Mouse (Mus musculus): ENCODE measurements at regions not wholly inside any gene's neighbourhood (a gene's known extent, or its start where the extent isn't known, plus 50 kb on each side); places are given as distances from the start of the nearest gene placed in this dataset.

DNA sequence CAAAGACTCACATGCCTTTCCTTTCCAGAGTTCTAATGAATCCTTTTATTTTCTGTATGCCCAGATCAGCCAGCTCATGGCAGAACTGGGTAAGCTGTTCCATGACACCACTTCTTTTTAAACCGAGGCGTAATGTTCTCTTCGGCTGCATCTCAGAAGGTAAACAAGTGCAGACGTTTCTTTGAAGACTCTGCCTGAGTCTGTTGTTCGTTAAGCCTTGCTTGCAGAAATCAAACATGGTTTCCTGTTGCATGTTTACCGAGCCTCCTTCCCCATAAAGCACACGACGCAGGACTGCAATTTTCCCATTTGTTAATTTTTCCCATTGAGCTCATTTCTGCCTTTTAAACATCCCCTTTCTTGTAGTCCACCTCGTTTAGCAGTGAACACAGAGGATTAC, 106.6 kb upstream of the Arglu1 start:
- DNase-seq (ENCODE audit: extremely low spot score, low read depth, low spot score) = no peak

DNA sequence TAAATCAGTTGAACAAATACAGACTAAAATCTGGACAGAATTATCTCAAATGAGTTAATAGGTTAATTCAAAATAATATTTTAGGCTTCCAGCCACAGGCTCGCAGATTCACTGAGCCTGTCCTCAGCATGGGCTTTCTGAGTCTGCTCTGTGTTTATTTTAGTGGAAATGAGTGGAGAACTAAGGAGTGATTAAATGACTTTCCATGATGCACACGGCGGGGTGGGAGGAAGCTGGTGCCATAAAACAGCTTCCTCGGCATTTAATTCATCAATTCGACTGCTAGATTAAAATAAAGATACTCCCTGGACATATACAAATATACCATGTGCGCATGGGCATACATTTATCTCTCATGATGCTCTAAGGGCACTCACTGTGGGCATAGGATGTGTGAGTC, 104.4 kb upstream of the Arglu1 start:
- DNase-seq (ENCODE audit: extremely low spot score, low read depth, low spot score) = no peak

DNA sequence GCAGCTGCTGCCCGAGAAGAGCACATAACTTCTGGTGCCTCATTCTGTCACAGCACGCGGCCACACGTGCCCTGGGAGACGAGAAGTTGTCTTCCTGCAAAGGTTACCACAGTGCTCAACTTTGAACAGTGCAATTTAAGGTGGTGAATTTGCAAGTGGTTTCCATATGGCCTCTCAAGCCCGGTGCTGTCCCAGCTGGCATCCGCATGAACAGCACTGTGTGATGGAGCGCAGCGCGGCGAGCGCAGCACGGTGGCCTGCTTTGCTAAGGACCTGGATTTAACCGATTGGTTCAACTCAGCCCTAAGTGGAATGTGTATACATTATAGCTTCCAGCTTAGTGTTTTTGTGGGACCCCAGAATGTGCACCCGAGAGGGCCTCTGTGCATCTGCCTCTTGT, 89.6 kb upstream of the Arglu1 start:
- no peak for DNase-seq (ENCODE audit: extremely low spot score, low read depth, low spot score)

DNA sequence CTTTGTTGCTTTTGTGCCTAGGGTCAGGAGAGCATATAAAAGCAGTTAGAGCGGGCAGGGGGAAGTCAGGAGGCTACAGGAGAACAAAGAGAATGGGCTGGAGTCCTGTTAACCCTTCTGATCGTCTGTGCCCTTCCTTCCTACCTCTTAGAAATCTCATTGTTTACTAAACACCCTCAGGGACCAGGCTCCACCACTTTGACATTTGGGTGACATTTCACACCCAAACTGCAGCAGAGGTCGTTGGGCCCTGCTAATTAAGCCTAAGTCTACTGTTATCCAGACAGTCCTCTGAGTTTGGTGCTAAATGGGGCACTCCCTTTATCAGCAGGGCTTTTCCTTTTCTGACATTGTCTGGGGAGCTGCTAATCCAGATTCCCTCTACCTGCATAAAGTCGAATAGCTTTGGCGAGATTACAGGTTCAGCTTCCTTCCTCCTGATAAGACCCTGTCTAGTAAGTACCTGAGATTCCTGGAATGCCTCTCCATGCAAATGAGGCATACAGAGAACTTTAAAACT, 84.2 kb upstream of the Arglu1 start:
- DNase-seq (ENCODE audit: extremely low spot score, low read depth, low spot score) = no peak

DNA sequence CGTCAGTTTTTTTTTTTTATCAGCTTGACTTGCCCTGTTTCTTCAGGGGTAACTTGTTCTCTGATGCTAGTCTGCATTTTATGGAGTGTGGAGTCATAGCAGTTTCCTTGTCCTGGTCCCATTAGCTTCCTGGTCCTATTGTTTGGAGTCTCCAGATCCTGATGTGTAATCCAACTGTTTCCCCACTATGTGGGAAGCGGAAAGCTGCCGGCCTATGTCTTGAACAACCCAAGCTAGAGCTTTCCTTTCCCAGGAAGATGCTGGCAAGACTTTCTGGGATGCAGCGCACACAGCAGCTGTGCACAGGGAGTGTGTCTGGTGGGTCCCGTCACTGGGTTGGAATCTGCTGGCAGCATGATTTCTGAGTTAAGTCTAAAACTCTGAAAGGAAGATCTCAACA, 82.1 kb upstream of the Arglu1 start:
- DNase-seq (ENCODE audit: extremely low spot score, low read depth, low spot score) = no peak

DNA sequence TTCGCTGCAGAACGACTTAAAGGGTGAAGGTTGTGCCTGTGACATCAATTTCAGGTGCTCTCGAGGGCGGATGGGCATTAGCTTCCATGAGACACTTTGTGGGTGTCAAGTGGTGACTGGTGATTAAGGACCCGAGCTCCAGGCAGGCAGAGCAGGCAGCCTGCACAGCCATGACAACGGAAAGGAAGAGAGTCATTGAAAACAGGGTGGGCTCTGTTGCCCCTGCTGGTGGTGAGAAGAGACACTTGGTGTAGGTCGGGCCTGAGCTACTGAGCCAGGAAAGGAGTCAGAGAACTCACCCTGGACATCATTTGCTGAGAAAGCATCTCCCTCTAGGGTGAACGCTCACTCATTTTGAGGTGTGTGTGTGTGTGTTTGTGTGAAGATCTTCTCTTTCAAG, 80.1 kb upstream of the Arglu1 start:
- no peak for DNase-seq (ENCODE audit: extremely low spot score, low read depth, low spot score)

DNA sequence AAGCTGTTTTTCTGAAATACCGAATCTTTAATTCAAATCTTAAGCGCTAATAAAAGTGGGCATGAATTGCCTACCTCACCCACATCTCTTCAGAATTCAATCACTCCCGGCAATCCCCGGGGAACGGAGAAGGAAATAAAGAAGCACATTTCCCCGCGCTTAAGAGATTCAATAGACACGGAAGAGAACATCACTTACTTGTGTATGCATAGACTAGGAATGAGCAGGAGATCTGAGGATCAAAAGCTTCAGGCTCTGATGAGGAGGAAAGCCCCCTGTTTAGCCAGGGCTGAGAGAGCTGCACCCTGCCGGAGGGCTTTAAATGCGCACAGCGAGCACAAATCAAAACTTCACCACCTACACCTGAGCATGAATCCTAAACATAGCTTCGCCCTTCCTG, 72.0 kb upstream of the Arglu1 start:
- no peak for DNase-seq (ENCODE audit: extremely low spot score, low read depth, low spot score)

DNA sequence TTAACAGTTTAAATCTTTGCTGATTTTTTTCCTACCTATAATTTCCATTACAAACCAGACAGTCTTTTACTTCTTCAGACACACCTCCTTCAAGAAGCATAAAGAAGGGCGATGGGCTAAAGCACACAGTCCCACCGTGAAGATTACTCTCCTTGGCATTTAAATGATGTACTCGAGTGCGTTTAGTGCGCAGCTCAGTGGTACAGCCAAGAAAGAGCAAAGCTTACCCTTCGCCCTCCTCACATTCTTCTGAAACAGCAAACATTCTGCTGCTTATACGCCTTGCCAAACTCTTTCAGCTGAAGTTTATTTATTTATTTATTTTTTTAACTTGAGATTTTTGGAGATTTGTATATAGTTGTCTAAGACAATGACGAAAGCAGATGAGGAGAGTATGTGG, 68.0 kb upstream of the Arglu1 start:
- DNase-seq (ENCODE audit: extremely low spot score, low read depth, low spot score) = no peak

DNA sequence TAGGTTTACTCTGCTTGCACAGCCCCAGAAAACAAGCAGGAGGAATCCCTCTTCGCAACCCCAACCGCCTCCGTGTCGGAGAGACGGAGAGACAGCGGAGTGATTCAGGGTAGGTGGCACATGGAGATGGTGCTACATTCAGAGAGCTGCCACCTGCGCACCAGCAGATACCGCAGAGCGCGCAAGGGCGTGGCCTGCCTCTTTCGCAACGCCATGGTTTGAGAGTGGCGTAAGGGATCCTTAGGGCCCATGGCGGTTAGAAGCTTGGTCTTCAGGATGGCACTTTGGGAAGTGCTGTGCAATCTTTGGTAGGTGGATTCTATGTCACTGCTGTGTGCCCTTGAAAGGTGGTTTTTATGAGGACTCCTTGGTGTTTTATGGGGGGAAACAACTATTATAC, 60.9 kb upstream of the Arglu1 start:
- no peak for DNase-seq (ENCODE audit: extremely low spot score, low read depth, low spot score)

DNA sequence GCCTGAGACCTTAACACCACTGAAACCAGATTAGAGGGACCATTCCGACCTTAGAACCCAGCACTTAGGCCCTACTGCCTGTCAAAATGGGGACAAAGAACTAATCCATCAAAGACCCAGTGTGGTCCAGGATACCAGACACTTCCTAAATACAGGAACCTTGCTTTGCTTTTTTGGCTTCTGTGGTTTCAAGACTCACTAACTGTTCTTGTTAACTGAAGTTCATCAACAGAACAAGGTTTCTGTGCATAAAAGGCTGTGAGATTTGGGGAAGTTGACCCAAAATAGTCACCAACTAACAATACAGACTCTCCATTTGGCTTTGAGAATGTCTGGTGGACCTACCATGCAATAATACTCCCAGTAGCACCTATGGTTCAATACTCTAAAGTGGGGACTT, 56.4 kb upstream of the Arglu1 start:
- DNase-seq (ENCODE audit: extremely low spot score, low read depth, low spot score) = no peak

DNA sequence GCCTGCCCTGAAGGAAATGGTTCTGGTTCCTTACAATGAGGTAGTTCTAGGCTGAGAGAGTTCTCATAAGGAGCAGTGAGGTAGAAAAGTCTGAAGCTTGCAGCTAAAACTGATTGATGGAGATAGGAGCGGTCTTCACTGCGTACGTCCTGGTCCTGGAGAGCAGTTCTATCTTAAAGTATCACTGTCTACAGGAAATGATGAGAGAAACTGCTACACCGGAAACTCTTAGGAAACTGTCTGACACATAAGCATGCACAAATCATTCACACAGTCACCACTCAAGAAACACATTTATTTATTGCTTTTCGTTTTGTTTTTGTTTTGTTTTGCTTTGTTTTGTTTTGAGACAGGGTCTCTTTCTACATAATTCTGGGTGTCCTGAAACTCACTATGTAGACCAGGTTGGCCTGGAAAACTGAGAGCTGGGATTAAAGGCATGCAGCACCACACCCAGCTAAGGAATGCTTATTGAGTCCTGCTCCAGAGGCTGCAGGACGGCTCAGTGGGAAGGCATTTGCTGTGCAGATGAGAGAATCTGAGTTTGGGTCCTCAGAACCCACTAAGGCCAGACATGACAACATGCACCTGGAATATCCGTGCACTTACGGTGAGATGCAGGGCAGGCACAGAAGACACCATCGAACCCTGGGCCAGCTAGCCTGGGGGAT, 55.4 kb upstream of the Arglu1 start:
- no peak for DNase-seq (ENCODE audit: extremely low spot score, low read depth, low spot score)
